In the genomic region with DNA sequence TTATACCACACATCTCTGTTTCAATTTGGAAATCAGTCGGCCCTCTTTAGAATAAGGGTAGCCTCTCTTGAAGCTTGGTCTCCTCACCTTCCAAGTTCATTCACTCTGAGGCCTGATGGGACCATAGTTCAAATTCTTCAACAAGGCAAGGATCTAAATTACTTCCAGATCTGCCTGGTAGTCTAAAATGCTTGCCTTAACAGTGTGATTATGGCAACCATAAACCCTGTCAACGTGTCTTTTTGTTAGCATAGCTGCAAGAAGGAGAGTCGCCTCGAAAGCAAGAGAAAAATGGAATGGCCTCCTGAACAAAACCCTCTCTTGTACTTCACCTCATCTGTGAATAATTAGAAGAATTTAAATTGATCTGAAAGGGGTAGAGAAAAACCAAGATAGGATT, we compare ENCODE assay signal across 25 mouse cellular contexts.
"Had no signal": no experiment of that assay in that cellular context is flagged by ENCODE, and none has a peak within 500 bp of the region (broad histone marks: within the 10 kb centered on the region; RNA-seq: fewer than 3 reads in every experiment).

No protein-coding gene starts in this region.

- H3K4me2 ChIP-seq: heart, embryonic 12.5 days; hindbrain, embryonic 12.5 days; hindbrain, embryonic 14.5 days; limb, embryonic 12.5 days; liver, embryonic 11.5 days; liver, embryonic 13.5 days; liver, embryonic 15.5 days had no signal

- H3K27ac ChIP-seq: heart, embryonic 10.5 days; hindbrain, embryonic 10.5 days; hindbrain, embryonic 12.5 days; hindbrain, embryonic 14.5 days; layer of hippocampus, adult 2 months; left cerebral cortex, adult 2 months; limb, embryonic 12.5 days; liver, embryonic 13.5 days; liver, embryonic 15.5 days had no signal

- ATAC-seq: hindbrain, embryonic 16.5 days; intestine, embryonic 16.5 days; liver, postnatal 0 days had no signal

- H3K27me3 ChIP-seq: heart, embryonic 12.5 days; hindbrain, embryonic 12.5 days; liver, embryonic 13.5 days; liver, embryonic 15.5 days had no signal

- H3K4me1 ChIP-seq: hindbrain, embryonic 12.5 days; liver, embryonic 13.5 days; liver, embryonic 15.5 days had no signal

- H3K9me3 ChIP-seq: heart, embryonic 10.5 days; heart, embryonic 12.5 days; hindbrain, embryonic 10.5 days; hindbrain, embryonic 12.5 days; limb, embryonic 12.5 days; liver, embryonic 13.5 days; liver, embryonic 15.5 days had no signal

- H3K4me3 ChIP-seq: heart, embryonic 10.5 days; heart, embryonic 12.5 days; hindbrain, embryonic 10.5 days; hindbrain, embryonic 12.5 days; layer of hippocampus, adult 2 months; left cerebral cortex, adult 2 months; limb, embryonic 12.5 days; liver, embryonic 13.5 days; liver, embryonic 15.5 days had no signal

- H3K36me3 ChIP-seq: heart, embryonic 10.5 days; heart, embryonic 12.5 days; hindbrain, embryonic 10.5 days; hindbrain, embryonic 12.5 days; limb, embryonic 12.5 days; liver, embryonic 13.5 days; liver, embryonic 15.5 days had no signal

- H3K9ac ChIP-seq: heart, embryonic 12.5 days; hindbrain, embryonic 12.5 days; hindbrain, embryonic 14.5 days; limb, embryonic 12.5 days; liver, embryonic 13.5 days; liver, embryonic 15.5 days; liver, postnatal 0 days had no signal

- DNase-seq: gastrocnemius, postnatal 14 days; gastrocnemius, postnatal 36 days; heart, adult 11 months; heart, postnatal 10 days; heart, postnatal 4 days; kidney, adult 11 months; kidney, adult 8-10 months; kidney, postnatal 10 days; kidney, postnatal 25 days; kidney, postnatal 4 days; liver; liver, embryonic 13.5 days; liver, postnatal 0 days had no signal
